Mouse (Mus musculus): ENCODE measurements at regions not wholly inside any gene's neighbourhood (a gene's known extent, or its start where the extent isn't known, plus 50 kb on each side); places are given as distances from the start of the nearest gene placed in this dataset.

DNA sequence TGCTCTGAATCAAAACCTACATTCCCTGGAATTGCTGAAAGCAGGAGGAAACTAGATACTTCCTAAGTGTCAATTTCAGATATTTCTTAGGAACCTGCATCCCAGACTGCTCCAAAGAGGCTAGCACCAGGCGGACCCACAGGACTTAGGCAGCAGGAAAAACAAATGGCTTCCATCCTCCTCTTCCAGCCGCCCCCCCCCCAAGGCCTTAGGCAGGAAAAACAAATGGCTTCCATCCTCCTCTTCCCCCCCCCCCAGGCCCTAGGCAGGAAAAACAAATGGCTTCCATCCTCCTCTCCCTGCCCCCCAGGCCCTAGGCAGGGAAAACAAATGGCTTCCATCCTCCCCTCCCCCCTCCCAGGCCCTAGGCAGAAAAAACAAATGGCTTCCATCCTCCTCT lies 64.5 kb upstream of the Nap1l2 start:
- DNase-seq, result peak in 1 of 2 experiments; percentile 2

DNA sequence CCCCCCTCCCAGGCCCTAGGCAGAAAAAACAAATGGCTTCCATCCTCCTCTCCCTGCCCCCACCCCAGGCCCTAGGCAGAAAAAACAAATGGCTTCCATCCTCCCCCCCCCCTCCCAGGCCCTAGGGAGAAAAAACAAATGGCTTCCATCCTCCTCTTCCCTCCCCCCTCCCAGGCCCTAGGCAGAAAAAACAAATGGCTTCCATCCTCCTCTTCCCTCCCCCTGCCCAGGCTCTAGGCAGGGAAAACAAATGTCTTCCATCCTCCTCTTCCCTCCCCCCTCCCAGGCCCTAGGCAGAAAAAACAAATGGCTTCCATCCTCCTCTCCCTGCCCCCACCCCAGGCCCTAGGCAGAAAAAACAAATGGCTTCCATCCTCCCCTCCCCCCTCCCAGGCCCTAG lies 65.0 kb upstream of the Nap1l2 start:
- peak in 1 of 2 experiments; percentile 1 for DNase-seq

DNA sequence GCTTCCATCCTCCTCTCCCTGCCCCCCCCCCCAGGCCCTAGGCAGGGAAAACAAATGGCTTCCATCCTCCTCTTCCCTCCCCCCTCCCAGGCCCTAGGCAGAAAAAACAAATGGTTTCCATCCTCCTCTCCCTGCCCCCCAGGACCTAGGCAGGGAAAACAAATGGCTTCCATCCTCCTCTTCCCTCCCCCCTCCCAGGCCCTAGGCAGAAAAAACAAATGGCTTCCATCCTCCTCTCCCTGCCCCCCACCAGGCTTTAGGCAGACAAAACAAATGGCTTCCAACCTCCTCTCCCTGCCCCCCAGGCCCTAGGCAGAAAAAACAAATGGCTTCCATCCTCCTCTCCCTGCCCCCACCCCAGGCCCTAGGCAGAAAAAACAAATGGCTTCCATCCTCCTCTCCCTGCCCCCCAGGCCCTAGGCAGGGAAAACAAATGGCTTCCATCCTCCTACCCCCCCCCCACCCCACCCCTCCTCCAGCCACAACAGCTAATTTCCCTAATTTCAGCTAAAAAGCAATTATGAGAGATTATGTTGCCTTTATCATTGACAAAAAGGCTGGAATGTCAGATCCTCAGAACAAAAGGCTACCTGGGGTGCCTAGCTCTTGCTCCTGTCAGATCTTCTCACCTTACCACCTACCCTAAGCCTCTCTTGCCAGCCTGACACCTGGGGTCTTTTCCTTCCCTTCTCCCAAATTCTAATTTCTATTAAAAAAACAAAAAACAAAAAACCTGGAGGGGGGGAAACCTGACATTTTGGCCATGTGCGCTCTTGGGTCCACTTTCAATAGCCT lies 65.8 kb upstream of the Nap1l2 start:
- DNase-seq, result peak; percentile 3 to 11

DNA sequence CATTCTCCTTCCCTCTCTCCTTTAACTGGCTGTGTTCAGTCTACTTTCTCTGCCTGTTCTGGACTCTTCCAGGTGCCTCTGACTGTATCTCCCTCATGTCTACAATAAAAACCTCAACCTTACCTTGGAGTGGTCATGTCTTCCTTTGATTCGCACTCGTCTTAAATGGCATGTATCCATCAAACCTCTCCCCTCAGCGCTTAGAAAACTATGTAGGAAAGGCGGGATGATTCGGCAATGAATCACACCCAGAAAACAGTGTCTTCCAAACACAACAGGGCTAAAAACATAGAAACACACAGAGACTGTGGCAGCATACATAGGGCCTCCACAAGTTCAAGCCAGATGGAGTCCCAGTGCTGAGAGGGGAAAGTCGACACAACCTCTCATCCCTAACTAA lies 66.4 kb upstream of the Nap1l2 start:
- no peak for DNase-seq

DNA sequence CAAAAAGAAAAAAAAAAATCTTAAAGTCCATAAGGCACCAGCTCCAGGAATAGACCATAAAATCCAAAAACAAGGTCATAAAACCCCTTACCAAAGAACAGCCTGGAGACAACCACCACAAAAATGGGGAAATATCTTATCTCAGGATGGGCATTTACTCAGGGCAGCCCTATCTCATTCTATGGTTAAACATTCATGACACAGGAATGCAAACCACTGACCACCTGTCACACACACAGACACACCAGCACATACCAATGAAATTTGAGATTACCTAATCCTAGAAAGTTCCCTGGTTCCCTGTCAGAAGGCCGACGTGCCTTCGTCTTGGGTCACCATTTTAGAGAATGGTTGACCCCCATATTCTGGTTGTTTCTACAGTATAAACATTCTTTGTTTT lies 66.3 kb upstream of the Cdx4 start:
- no peak for DNase-seq

DNA sequence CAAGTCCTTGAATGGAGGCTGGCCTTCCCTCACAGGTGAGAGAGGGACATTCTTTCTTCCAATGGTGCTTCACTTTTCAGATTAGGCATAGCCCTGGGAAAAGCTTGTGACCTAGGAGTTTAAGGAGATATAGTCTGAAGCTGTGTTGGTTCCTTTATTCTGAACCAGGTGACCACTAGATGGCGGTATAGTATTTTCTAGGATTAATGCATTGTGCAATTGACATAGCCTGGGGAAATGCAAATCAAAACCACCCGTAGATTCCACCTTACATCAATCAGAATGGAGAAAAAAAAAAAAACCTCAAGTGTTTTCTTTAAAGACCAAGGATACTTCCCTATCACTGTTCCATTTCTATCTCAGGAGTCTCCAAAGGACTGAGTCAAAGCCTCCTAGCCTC lies 61.3 kb upstream of the Cdx4 start:
- peak in 1 of 2 experiments; percentile 6 for DNase-seq

All from kidney, postnatal 4 days (tissue).